Mouse (Mus musculus) cerebellum, adult 2 months (tissue): ENCODE results near the gene Apol6.

Experiments
- CTCF ChIP-seq: fragments of 200-500 bp; IDR thresholded peaks from 2 replicates; pipeline ENCODE4 v1.5.1; 2011; ENCODE audit warnings: low read depth, mild to moderate bottlenecking, control low read depth, low read length, moderate library complexity, borderline replicate concordance; ENCODE audit not compliant: insufficient read depth
- POLR2A ChIP-seq: fragments of 200-500 bp; IDR thresholded peaks from 2 replicates; pipeline ENCODE4 v1.6.1; 2011; ENCODE audit warnings: low read length, control low read depth, borderline replicate concordance; ENCODE audit not compliant: insufficient read depth

DNA sequence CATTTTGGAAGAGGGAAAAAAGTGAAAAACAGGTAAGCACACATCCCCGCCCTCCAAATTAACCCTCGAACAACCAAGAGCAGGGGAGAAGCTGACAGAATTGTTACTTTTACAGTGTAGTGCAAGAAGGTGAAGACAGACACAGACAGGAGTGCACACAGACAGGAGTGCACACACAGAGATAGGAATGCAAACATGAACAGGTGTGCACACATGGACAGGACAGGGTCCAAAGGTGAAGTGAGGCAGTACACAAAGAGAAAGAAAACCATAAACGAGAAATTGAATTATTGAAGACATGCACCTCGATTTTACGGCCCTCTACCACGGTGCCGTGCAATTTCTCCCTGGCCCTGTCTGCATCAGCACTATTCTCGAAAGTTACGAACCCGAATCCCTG lies 60.7 kb downstream of the Apol6 start:
- TF ChIP-seq POLR2A (no peak), CTCF (no peak)
